Mouse (Mus musculus): ENCODE data around the gene Meox1.

The Meox1 gene

GRCm38 (mm10) chr11:101896546-101897361 is 2.6 kb upstream of the Meox1 start:
- DNase-seq, result peak; percentile 72

GRCm38 (mm10) chr11:101893560-101893959 is 614 bp downstream of the Meox1 start:
- no peak for DNase-seq

GRCm38 (mm10) chr11:101891451-101891850 is 2.7 kb downstream of the Meox1 start:
- DNase-seq, result no peak

- no peak for DNase-seq
Measured at GRCm38 (mm10) chr11:101889781-101890180, 4.4 kb downstream of the Meox1 start.

GRCm38 (mm10) chr11:101888820-101889219 is 5.4 kb downstream of the Meox1 start:
- no peak for DNase-seq

GRCm38 (mm10) chr11:101886436-101886835 is 7.7 kb downstream of the Meox1 start:
- no peak for DNase-seq

GRCm38 (mm10) chr11:101885881-101886319 is 8.3 kb downstream of the Meox1 start:
- DNase-seq, result no peak

- DNase-seq, result no peak
Measured at GRCm38 (mm10) chr11:101885232-101885631, 8.9 kb downstream of the Meox1 start.

GRCm38 (mm10) chr11:101883911-101884310 is 10.3 kb downstream of the Meox1 start:
- DNase-seq, result no peak

- no peak for DNase-seq
Measured at GRCm38 (mm10) chr11:101882500-101883290, 11.5 kb downstream of the Meox1 start.

GRCm38 (mm10) chr11:101881604-101882071 is 12.5 kb downstream of the Meox1 start:
- DNase-seq, result peak; percentile 74

GRCm38 (mm10) chr11:101881185-101881584 is 13.0 kb downstream of the Meox1 start:
- DNase-seq, result peak; percentile 22

- no peak for DNase-seq
Measured at GRCm38 (mm10) chr11:101879672-101880071, 14.5 kb downstream of the Meox1 start.

- no peak for DNase-seq
Measured at GRCm38 (mm10) chr11:101878696-101879095, 15.5 kb downstream of the Meox1 start.

GRCm38 (mm10) chr11:101874978-101875377 is 19.2 kb downstream of the Meox1 start:
- DNase-seq, result no peak

- peak; percentile 30 for DNase-seq
Measured at GRCm38 (mm10) chr11:101873909-101874308, 20.3 kb downstream of the Meox1 start.

GRCm38 (mm10) chr11:101871435-101871834 is 22.7 kb downstream of the Meox1 start:
- DNase-seq, result no peak

GRCm38 (mm10) chr11:101870067-101870765 is 24.0 kb downstream of the Meox1 start:
- no peak for DNase-seq

GRCm38 (mm10) chr11:101867513-101868052 is 26.6 kb downstream of the Meox1 start:
- no peak for DNase-seq

- DNase-seq, result no peak
Measured at GRCm38 (mm10) chr11:101858742-101859141, 35.4 kb downstream of the Meox1 start.

- peak; percentile 33 for DNase-seq
Measured at GRCm38 (mm10) chr11:101855950-101856712, 38.0 kb downstream of the Meox1 start.

GRCm38 (mm10) chr11:101851042-101851441 is 43.1 kb downstream of the Meox1 start:
- peak; percentile 34 for DNase-seq

All from kidney, adult 9 months (tissue).